Mouse (Mus musculus): Measurements from ENCODE around the gene Gm14190. TPM values are rescaled to one million over a fixed set of nuclear protein-coding genes. Genes with fewer than 3 reads are reported as not detected.
"Not testable (repeated sequence)": the region's sequence is repeated elsewhere in the genome, so short reads cannot be mapped to it uniquely, and the experiment has no call there.

Gene Gm14190
- not detected in 2 replicates for polyA plus RNA-seq (2012; rRNA removed)

DNA sequence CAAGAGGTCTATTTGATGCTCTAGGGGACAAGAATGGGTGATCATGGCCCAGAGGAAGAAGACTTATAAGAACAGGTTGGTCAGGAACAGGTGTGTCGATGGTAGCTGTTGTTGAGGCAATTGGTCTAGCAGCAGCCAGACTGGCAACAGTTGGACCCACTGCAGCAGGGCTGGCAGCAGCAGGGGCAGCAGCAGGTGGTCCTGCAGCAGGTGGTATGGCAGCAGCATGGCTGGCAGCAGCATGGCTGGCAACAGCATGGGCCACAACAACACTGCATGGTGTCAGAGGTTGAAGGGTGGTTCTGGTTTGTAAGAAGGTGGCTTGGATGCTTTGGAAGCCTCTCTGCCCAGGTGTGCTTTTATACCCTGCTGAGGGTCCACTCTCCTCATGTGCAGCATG lies at the start of gene Gm14190:
Gene Gm14190, minus strand, starts transcription at position 278 of the 400 bp plus-strand sequence.
- no peak for DNase-seq (ENCODE audit: low read depth)
- no peak for TF ChIP-seq CTCF (IDR thresholded peaks at IDR 0.05; ENCODE audit: borderline replicate concordance, extremely low read depth, insufficient read depth, insufficient read length)
- TF ChIP-seq POLR2A (IDR thresholded peaks at IDR 0.05; ENCODE audit: borderline replicate concordance, extremely low read depth, insufficient read depth, insufficient read length, poor library complexity, severe bottlenecking): no peak

DNA sequence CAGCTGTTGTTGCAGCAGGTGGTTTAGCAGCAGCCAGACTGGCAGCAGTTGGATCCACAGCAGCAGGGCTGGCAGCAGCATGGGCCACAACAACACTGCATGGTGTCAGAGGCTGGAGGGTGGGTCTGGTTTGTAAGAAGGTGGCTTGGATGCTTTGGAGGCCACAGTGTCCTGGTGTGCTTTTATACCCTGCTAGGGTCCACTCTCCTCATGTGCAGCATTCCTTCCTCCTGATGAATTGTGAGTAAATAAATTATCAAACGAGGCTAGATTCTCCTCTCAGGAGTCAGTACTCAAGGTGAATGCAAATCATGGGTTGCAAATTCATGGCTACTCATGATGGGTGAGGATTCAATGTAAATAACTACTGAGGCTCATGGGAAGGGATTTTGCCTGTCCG lies 43.6 kb upstream of the Gm14190 start, which contains the start of gene Gm14180:
Gene Gm14180, minus strand, starts transcription at position 101 of the 400 bp plus-strand sequence.
- TF ChIP-seq CTCF (IDR thresholded peaks at IDR 0.05; ENCODE audit: borderline replicate concordance, extremely low read depth, insufficient read depth, insufficient read length) (no peak), POLR2A (IDR thresholded peaks at IDR 0.05; ENCODE audit: borderline replicate concordance, extremely low read depth, insufficient read depth, insufficient read length, poor library complexity, severe bottlenecking) (no peak)
- no peak for DNase-seq (ENCODE audit: low read depth)

DNA sequence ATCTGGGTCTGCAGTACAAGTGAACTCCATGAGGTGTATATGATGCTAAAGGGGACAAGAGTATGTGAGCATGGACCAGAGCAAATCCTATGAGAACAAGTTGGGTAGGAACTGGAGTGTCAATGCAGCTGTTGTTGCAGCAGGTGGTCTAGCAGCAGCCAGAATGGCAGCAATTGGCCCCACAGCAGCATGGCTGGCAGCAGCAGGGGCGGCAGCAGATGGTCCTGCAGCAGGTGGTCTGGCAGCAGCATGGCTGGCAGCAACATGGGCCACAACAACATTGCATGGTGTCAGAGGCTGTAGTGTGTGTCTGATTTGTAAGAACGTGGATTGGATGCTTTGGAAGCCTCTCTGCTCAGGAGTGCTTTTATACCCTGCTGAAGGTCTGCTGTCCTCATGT lies 33.5 kb upstream of the Gm14190 start:
- peak; percentile 5 for DNase-seq (ENCODE audit: low read depth)
- TF ChIP-seq CTCF (IDR thresholded peaks at IDR 0.05; ENCODE audit: borderline replicate concordance, extremely low read depth, insufficient read depth, insufficient read length): no peak
- TF ChIP-seq POLR2A (IDR thresholded peaks at IDR 0.05; ENCODE audit: borderline replicate concordance, extremely low read depth, insufficient read depth, insufficient read length, poor library complexity, severe bottlenecking): no peak

DNA sequence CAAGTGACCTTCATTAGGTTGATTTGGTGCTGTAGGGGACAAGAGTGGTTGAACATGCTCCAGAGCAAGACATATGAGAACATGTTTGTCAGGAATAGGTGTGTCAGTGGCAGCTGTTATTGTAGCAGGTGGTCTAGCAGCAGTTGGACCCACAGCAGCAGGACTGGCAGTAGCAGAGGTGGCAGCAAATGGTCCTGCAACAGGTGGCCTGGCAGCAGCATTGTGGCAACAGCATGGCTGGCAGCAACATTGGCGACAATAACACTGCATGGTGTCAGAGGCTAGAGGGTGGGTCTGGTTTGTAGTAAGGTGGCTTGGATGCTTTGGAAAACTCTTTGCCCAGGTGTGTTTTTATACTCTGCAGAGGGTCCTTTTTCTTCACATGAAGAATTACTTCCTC lies 28.2 kb upstream of the Gm14190 start:
- TF ChIP-seq POLR2A (IDR thresholded peaks at IDR 0.05; ENCODE audit: borderline replicate concordance, extremely low read depth, insufficient read depth, insufficient read length, poor library complexity, severe bottlenecking): no peak
- TF ChIP-seq CTCF (IDR thresholded peaks at IDR 0.05; ENCODE audit: borderline replicate concordance, extremely low read depth, insufficient read depth, insufficient read length): no peak
- DNase-seq (ENCODE audit: low read depth): no peak

DNA sequence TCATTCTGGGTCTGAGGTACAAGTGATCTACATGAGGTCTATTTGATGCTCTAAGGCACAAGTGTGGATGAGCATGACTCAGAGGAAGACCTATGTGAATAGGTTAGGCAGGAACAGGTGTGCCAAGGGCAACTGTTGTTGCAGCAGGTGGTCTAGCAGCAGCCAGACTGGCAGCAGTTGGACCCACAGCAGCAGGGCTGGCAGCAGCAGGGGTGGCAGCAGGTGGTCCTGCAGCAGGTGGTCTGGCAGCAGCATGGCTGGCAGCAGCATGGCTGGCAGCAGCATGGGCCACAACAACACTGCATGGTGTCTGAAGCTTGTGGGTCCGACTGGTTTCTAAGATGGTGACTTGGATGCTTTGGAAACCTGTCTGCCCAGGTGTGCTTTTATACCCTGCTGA lies 5.3 kb downstream of the Gm14190 start:
- DNase-seq (ENCODE audit: low read depth): not testable (repeated sequence)

DNA sequence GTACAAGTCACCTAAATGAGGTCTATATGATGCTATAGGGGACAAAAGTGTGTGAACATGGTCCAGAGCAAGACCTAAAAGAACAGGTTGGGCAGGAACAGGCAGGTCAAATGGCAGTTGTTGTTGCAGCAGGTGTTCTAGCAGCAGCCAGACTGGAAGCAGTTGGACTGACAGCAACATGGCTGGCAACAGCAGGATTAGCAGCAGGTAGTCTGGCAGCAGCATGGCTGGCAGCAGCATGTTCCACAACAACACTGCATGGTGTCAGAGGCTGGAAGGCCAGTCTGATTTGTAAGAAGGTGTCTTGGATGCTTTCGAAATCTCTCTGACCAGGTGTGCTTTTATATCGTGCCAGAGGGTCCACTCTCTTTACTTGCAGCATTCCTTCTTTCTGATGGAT lies 7.1 kb downstream of the Gm14190 start:
- no peak for TF ChIP-seq POLR2A (IDR thresholded peaks at IDR 0.05; ENCODE audit: borderline replicate concordance, extremely low read depth, insufficient read depth, insufficient read length, poor library complexity, severe bottlenecking)
- no peak for TF ChIP-seq CTCF (IDR thresholded peaks at IDR 0.05; ENCODE audit: borderline replicate concordance, extremely low read depth, insufficient read depth, insufficient read length)
- DNase-seq (ENCODE audit: low read depth): no peak

DNA sequence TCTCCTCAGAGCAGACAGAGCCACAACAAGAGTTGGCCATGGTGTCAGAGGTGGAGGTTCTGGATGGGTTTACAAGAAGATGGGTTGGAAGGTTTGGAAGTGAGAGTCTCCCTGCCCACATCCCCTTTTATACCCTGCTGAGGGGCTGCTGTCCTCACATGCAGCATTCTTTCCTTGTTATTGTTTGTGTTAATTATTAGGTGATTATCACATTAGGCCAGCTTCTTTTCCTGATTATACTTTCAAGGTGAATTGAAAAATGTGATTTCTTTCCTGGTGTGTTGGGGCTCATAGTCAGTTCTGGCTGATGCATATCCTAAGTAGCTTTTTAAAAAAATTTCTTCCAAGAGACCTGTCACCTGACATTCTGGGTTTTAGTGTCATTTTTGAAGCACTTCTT lies 24.7 kb downstream of the Gm14190 start, which contains the start of gene Krtap4-6:
Gene Krtap4-6, minus strand, starts transcription at position 101 of the 400 bp plus-strand sequence.
- DNase-seq (ENCODE audit: low read depth): no peak
- no peak for TF ChIP-seq CTCF (IDR thresholded peaks at IDR 0.05; ENCODE audit: borderline replicate concordance, extremely low read depth, insufficient read depth, insufficient read length)
- no peak for TF ChIP-seq POLR2A (IDR thresholded peaks at IDR 0.05; ENCODE audit: borderline replicate concordance, extremely low read depth, insufficient read depth, insufficient read length, poor library complexity, severe bottlenecking)

DNA sequence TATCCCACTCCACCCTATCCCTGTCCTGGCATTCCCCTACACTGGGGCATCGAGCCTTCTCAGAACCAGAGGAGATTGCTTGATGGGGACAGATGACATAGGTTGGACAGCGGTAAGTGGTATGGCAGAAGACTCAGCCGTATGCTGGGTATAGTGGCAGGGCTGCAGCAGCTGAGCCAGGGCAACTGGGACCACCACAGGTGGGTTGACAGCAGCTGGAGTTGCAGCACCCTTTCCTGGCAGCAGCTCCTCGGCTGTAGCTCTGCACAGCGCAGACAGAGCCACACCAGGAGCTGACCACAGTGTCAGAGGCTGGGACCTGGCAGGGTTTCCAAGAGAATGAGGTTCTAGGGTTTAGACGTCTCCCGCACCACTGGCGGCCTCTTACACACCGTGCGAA lies 27.7 kb downstream of the Gm14190 start:
- DNase-seq (ENCODE audit: low read depth): no peak
- no peak for TF ChIP-seq CTCF (IDR thresholded peaks at IDR 0.05; ENCODE audit: borderline replicate concordance, extremely low read depth, insufficient read depth, insufficient read length)

DNA sequence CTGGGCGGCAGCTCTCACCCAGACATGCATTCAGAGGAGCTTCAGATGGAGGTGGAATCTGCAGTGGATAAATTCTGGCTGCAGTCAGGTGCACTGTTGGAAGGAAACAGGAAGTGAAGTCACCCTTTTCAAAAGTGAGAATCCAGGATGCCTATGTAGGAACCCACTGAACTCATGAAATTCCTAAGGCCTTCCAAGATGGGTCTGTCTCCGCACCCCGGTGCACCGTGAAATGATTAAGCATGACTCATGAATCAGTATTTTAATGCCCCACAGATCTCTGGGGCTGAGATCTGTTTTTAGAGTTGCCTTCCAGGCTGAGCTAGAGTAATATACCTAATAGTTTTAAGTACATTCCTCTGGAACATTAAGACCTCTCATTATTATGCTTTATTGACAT lies 31.3 kb downstream of the Gm14190 start:
- TF ChIP-seq POLR2A (IDR thresholded peaks at IDR 0.05; ENCODE audit: borderline replicate concordance, extremely low read depth, insufficient read depth, insufficient read length, poor library complexity, severe bottlenecking) (no peak), CTCF (IDR thresholded peaks at IDR 0.05; ENCODE audit: borderline replicate concordance, extremely low read depth, insufficient read depth, insufficient read length) (no peak)
- no peak for DNase-seq (ENCODE audit: low read depth)

DNA sequence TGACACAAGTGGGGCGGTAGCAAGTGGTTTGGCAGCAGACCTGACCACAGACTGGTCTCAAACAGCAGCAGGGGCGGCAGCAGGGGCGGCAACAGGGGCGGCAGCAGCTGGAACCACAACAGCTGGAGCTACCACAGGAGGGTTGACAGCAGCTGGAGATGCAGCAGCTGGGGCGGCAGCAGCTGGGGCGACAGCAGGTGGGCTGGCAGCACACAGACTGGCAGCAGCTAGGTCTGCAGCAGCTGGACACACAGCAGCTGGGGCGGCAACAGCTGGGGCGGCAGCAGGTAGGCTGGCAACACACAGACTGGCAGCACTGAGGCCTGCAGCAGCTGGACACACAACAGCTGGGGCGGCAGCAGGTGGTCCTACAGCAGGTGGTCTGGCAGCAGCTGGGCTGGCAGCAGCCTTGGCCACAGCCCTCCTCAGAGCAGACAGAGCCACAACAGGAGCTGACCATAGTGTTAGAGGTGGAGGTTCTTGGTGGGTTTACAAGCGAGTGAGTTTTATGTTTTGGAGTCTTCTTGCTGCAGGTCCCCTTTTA lies 32.0 kb downstream of the Gm14190 start, which contains the start of gene Gm11563:
Gene Gm11563, minus strand, starts transcription at position 494 of the 544 bp plus-strand sequence.
- DNase-seq (ENCODE audit: low read depth): not testable (repeated sequence)

DNA sequence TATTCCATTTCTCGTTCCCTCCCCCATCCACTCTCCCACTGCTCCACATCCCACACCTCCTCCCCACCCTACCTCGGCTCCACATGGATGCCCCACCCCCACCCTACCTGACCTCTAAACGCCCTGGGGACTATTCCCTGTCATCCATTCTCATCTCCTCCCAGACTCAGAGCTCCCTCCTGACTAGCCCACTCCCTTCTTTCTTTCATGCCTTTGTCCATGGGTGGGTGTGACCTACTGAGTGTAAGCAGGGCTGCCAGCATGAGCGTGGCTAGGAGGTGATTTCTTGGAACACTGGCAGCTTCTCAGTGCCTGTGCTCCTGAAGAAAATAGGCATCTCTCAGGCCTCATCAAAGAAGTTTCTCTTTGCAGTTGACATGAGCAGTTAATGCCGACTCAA lies 33.5 kb downstream of the Gm14190 start:
- DNase-seq (ENCODE audit: low read depth): no peak
- TF ChIP-seq CTCF (IDR thresholded peaks at IDR 0.05; ENCODE audit: borderline replicate concordance, extremely low read depth, insufficient read depth, insufficient read length): no peak
- no peak for TF ChIP-seq POLR2A (IDR thresholded peaks at IDR 0.05; ENCODE audit: borderline replicate concordance, extremely low read depth, insufficient read depth, insufficient read length, poor library complexity, severe bottlenecking)

DNA sequence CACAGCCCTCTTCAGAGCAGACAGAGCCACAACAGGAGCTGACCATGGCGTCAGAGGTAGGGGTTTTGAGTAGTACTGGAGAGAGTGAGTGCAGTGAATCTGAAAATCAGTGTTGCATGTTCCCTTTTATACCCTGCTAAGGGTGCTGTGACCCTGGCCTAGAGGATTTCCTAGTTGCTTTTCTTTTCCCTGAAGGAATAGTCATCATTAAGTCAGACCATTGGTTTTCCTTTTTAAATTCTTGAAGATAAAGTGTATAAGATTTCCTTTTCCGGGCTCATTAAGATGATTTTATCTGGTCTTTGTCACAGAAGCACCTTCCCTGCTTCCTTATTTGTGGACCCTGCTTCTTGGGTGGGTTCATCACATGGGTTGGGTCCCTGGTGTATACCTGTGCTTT lies 40.4 kb downstream of the Gm14190 start, which contains the start of gene Gm11555:
Gene Gm11555, minus strand, starts transcription at position 101 of the 400 bp plus-strand sequence.
- TF ChIP-seq CTCF (IDR thresholded peaks at IDR 0.05; ENCODE audit: borderline replicate concordance, extremely low read depth, insufficient read depth, insufficient read length) (no peak), POLR2A (IDR thresholded peaks at IDR 0.05; ENCODE audit: borderline replicate concordance, extremely low read depth, insufficient read depth, insufficient read length, poor library complexity, severe bottlenecking) (no peak)
- DNase-seq (ENCODE audit: low read depth): no peak

DNA sequence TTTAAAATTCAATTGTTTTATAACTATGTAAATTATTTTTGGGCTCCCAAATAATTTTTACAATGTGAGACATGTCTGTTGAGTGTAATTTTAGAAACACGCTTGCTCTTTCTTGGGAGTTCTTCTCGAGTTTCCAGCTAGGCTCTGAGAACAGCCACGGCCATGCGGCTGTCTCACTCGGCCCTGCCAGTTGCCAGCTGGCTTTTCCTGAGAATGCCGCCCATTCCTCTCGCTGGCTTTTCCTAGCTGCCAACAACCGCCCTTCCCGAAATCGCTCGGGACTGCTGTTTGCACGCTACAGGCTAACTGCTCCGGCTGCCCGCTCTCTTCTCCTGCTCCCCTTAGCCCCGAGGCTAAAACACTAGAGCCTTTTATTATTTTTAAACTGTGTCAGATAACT lies 44.1 kb downstream of the Gm14190 start:
- TF ChIP-seq CTCF (IDR thresholded peaks at IDR 0.05; ENCODE audit: borderline replicate concordance, extremely low read depth, insufficient read depth, insufficient read length): no peak
- no peak for TF ChIP-seq POLR2A (IDR thresholded peaks at IDR 0.05; ENCODE audit: borderline replicate concordance, extremely low read depth, insufficient read depth, insufficient read length, poor library complexity, severe bottlenecking)
- DNase-seq (ENCODE audit: low read depth): no peak

All from brain, embryonic 14.5 days (tissue).